Mouse (Mus musculus) spleen, postnatal 10 days (tissue): Measurements from ENCODE around the gene Gm9817.

Experiments
- DNase-seq, 2 experiments: peaks; one replicate each; pipeline ENCODE4 v3.0.0; 2021 to 2022; ENCODE audit warnings: low spot score in 2 of 2

Gm9817 gene

GRCm38 (mm10) chr13:45089846-45090245, 11.4 kb downstream of the Gm9817 start:
- no peak for DNase-seq

DNA sequence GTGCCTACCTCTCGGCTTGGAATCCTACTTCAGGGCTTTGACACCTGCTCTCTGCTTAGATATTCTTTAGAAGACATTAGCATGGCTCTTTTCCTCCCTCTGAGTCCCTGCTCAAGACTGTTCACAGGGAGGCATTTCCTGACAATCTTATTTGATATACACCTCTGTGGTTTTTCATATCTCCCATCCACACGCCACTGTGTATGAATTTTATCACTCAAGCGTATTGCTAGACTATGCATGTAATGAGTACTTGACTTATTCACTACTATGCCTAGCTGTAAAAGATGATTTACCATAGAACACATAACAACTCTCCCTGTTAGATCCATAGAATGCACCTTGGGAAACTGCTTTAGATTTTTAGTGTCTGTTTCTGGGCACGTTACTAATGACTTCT, 14.3 kb downstream of the Gm9817 start:
- DNase-seq = no peak

DNA sequence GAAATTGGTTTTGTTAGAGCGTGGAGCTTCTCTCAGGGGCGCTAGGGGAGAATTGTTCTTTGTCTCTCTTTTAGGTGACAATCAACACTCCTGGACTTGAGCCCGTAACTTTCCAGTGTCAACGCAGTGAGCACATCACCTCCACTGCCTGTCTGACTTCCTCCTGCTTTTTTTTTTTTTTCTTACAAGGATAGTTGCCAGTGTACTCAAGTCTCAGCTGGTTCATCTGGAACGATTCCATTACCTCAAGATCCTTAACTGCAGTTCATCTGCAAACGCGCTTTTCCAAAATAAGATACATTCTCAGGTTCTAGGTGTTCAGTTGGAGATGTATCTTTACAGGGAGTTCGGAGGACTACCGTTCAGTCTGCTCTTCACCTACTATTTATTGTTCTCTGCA, 16.5 kb downstream of the Gm9817 start:
- no peak for DNase-seq

GRCm38 (mm10) chr13:45099582-45100229, 21.2 kb downstream of the Gm9817 start:
- DNase-seq = no peak

- no peak for DNase-seq
These were observed 28.0 kb downstream of the Gm9817 start for GRCm38 (mm10) chr13:45106480-45106879.

- DNase-seq = peak in 1 of 2 experiments; percentile 23
These were observed 30.4 kb downstream of the Gm9817 start for GRCm38 (mm10) chr13:45108851-45109390.

DNA sequence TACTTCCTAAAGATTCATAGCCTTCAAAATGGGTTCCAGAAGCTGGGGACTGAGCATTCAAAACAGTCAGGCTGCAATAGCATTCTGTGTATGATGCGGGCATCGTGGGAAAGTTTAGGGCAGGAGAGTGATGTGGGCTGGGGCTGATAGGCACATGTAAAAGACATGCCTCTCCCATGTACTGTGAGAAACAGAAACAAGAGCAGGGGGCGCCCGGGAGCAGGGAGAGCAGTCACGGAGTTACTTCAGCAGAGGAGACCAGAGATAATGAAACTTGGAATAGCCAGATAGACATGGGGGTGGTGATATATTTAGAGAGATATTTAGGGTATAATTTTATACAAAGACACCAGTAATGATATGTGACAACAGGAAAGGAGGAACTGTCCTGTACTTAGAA, 39.9 kb downstream of the Gm9817 start:
- no peak for DNase-seq

- DNase-seq = no peak
These were observed 40.3 kb downstream of the Gm9817 start for GRCm38 (mm10) chr13:45118822-45119221.
